Mouse (Mus musculus) cerebellum, postnatal 25 days (tissue): ENCODE measurements at regions not wholly inside any gene's neighbourhood (a gene's known extent, or its start where the extent isn't known, plus 50 kb on each side); places are given as distances from the start of the nearest gene placed in this dataset.

Experiments used
- DNase-seq, 2 experiments: peaks; one replicate each; pipeline ENCODE4 v3.0.0; 2021; ENCODE audit warnings: mixed read lengths in 2 of 2

- no peak for DNase-seq
These were observed 51.2 kb upstream of the Gm17304 start for GRCm38 (mm10) chr5:106557733-106558132.

GRCm38 (mm10) chr5:106539286-106539685 lies 69.6 kb upstream of the Gm17304 start:
- DNase-seq, result no peak

- no peak for DNase-seq
These were observed 71.7 kb upstream of the Gm17304 start for GRCm38 (mm10) chr5:106537153-106537552.

- peak in 1 of 2 experiments; percentile 37 for DNase-seq
These were observed 72.8 kb upstream of the Gm17304 start for GRCm38 (mm10) chr5:106536068-106536467.

GRCm38 (mm10) chr5:106528811-106529210 lies 70.8 kb upstream of the Barhl2 start:
- peak in 1 of 2 experiments; percentile 22 for DNase-seq

- peak in 1 of 2 experiments; percentile 24 for DNase-seq
These were observed 69.5 kb upstream of the Barhl2 start for GRCm38 (mm10) chr5:106527364-106527985.

GRCm38 (mm10) chr5:106512423-106513089 lies 54.6 kb upstream of the Barhl2 start:
- DNase-seq, result no peak

GRCm38 (mm10) chr5:106507901-106508300 lies 49.9 kb upstream of the Barhl2 start:
- no peak for DNase-seq
